In genomic region chr11:32161922-32162804, GRCm38 (mm10) we compare ENCODE assay signal across 8 mouse cellular contexts. TPM values are rescaled to one million over a fixed set of nuclear protein-coding genes. Genes with fewer than 3 reads are reported as not detected.
DNase-seq lines count a peak whose midpoint lies in the region; ATAC-seq and TF ChIP-seq lines count a peak whose summit lies in the region.

No protein-coding gene starts in this region.

- peak; percentile 85 for TF ChIP-seq CTCF in kidney, adult 2 months (conservative IDR thresholded peaks at IDR 0.05; ENCODE audit: insufficient read depth, insufficient read length, low read depth, low read length)

- WGBS in kidney, adult 2 months, result 13% methylated on average over 28 of the region's 28 CpGs
- 16% methylated on average over 28 of the region's 28 CpGs for WGBS in limb, embryonic 11.5 days
- 13% methylated on average over 28 of the region's 28 CpGs for WGBS in midbrain, embryonic 14.5 days

- peak overlapping the region; percentile 33 for H3K4me2 ChIP-seq in limb, embryonic 11.5 days (ENCODE audit: low read depth, severe bottlenecking)
- peak overlapping the region; percentile 63 for H3K4me2 ChIP-seq in midbrain, embryonic 14.5 days (ENCODE audit: low read length)

- peak; percentile 46 for DNase-seq in urinary bladder, adult 2 months (ENCODE audit: low spot score)
- no peak for DNase-seq in urinary bladder, postnatal 10 days (ENCODE audit: low spot score)
- peak; percentile 89 for DNase-seq in embryo, embryonic 9.5 days (ENCODE audit: extremely low spot score)
- peak; percentile 35 to 75 for DNase-seq in heart, adult 18-20 months
- DNase-seq in kidney, adult 2 months, result peak; percentile 58
- DNase-seq in limb, embryonic 11.5 days (ENCODE audit: low spot score), result peak; percentile 93
- peak; percentile 95 for DNase-seq in midbrain, embryonic 14.5 days
- DNase-seq in spleen, adult 12 weeks (ENCODE audit: low spot score), result peak; percentile 46

- no peaks in the 10 kb centered on the region for H3K4me1 ChIP-seq in kidney, adult 2 months (ENCODE audit: control insufficient read depth, insufficient read depth, low read length)
- no peaks in the 10 kb centered on the region for H3K4me1 ChIP-seq in limb, embryonic 11.5 days (ENCODE audit: control insufficient read depth, insufficient read depth, low read length)
- H3K4me1 ChIP-seq in midbrain, embryonic 14.5 days (ENCODE audit: control insufficient read depth, insufficient read depth, low read length), result peaks cover 43% of the 10 kb centered on the region

- peak overlapping the region; percentile 50 for H3K9ac ChIP-seq in limb, embryonic 11.5 days (ENCODE audit: low read length)
- peak overlapping the region; percentile 62 for H3K9ac ChIP-seq in midbrain, embryonic 14.5 days (replicated peaks; ENCODE audit: low read length)

- ATAC-seq in limb, embryonic 11.5 days (ENCODE audit: insufficient number of reproducible peaks, low FRiP score, low TSS enrichment, low read depth), result peak; percentile 83
- ATAC-seq in midbrain, embryonic 14.5 days (ENCODE audit: low FRiP score, low TSS enrichment), result peak; percentile 91

- no peaks in the 10 kb centered on the region for H3K9me3 ChIP-seq in limb, embryonic 11.5 days (ENCODE audit: control insufficient read depth, low read length)
- H3K9me3 ChIP-seq in midbrain, embryonic 14.5 days (ENCODE audit: control insufficient read depth, low read length), result no peaks in the 10 kb centered on the region

- H3K4me3 ChIP-seq in kidney, adult 2 months (ENCODE audit: insufficient read depth, low read depth, low read length), result no peak overlapping the region
- peak overlapping the region; percentile 12 for H3K4me3 ChIP-seq in limb, embryonic 11.5 days (ENCODE audit: low read depth, low read length)
- H3K4me3 ChIP-seq in midbrain, embryonic 14.5 days (replicated peaks; ENCODE audit: low read depth, low read length), result peak overlapping the region; percentile 23

- TF ChIP-seq POLR2A in kidney, adult 2 months (IDR thresholded peaks at IDR 0.05; ENCODE audit: low read depth, low read length), result no peak

- no peaks in the 10 kb centered on the region for H3K27me3 ChIP-seq in kidney, adult 2 months (replicated peaks; ENCODE audit: control insufficient read depth, insufficient read depth, low read length)
- H3K27me3 ChIP-seq in limb, embryonic 11.5 days (ENCODE audit: control insufficient read depth, insufficient read depth, low read length), result 0 out of 2 replicates have a peak, but pooled peaks cover 2% of the 10 kb centered on the region
- no peaks in the 10 kb centered on the region for H3K27me3 ChIP-seq in midbrain, embryonic 14.5 days (ENCODE audit: control insufficient read depth, insufficient read depth, low read length)

- no peaks in the 10 kb centered on the region for H3K36me3 ChIP-seq in kidney, adult 2 months (ENCODE audit: control insufficient read depth, insufficient read depth, low read length)
- H3K36me3 ChIP-seq in limb, embryonic 11.5 days (ENCODE audit: control insufficient read depth, insufficient read depth, low read length), result no peaks in the 10 kb centered on the region
- no peaks in the 10 kb centered on the region for H3K36me3 ChIP-seq in midbrain, embryonic 14.5 days (ENCODE audit: control insufficient read depth, insufficient read depth, low read length)

- no peak overlapping the region for H3K27ac ChIP-seq in kidney, adult 2 months (ENCODE audit: insufficient read depth, low read depth, low read length)
- H3K27ac ChIP-seq in limb, embryonic 11.5 days (replicated peaks; ENCODE audit: low read depth, low read length), result no peak overlapping the region
- peak overlapping the region; percentile 91 for H3K27ac ChIP-seq in midbrain, embryonic 14.5 days (replicated peaks; ENCODE audit: low read depth, low read length)

RNA-seq across cellular contexts. Expression of gene Il9r, which starts 37.9 kb away (rescaled TPM):
- polyA plus RNA-seq in urinary bladder, adult 2 months (2012; rRNA removed), result 0.23 and 0.24 TPM in 2 replicates
- total RNA-seq in heart, adult 18-20 months (2021), result under 1 TPM; 0.07 to 0.46 TPM
- 0.05 and 0.58 TPM in 2 replicates for polyA plus RNA-seq in kidney, adult 2 months (2012; rRNA removed)
- polyA plus RNA-seq in limb, embryonic 11.5 days (2014; fragmentation: Nextera tagmentation; extraction: Ambion mirVana), result not detected in 2 replicates
- not detected in 2 replicates for polyA plus RNA-seq in midbrain, embryonic 14.5 days (2014; fragmentation: Nextera tagmentation; extraction: Ambion mirVana)

RNA-seq across cellular contexts. Expression of gene Snrnp25, which starts 43.1 kb away (rescaled TPM):
- polyA plus RNA-seq in urinary bladder, adult 2 months (2012; rRNA removed), result 28.4 and 31.5 TPM in 2 replicates
- total RNA-seq in heart, adult 18-20 months (2021), result 10 to 100 TPM; 11.1 to 12.3 TPM
- polyA plus RNA-seq in kidney, adult 2 months (2012; rRNA removed), result 16.1 and 19.5 TPM in 2 replicates
- polyA plus RNA-seq in limb, embryonic 11.5 days (2014; fragmentation: Nextera tagmentation; extraction: Ambion mirVana), result 106 and 108 TPM in 2 replicates
- polyA plus RNA-seq in midbrain, embryonic 14.5 days (2014; fragmentation: Nextera tagmentation; extraction: Ambion mirVana), result 46.7 and 54.9 TPM in 2 replicates

RNA-seq across cellular contexts. Expression of gene Rhbdf1, which starts 59.9 kb away (rescaled TPM):
- polyA plus RNA-seq in urinary bladder, adult 2 months (2012; rRNA removed), result 74.1 and 87.8 TPM in 2 replicates
- 10 to 100 TPM; 19.2 to 19.3 TPM for total RNA-seq in heart, adult 18-20 months (2021)
- 81.7 and 110 TPM in 2 replicates for polyA plus RNA-seq in kidney, adult 2 months (2012; rRNA removed)
- 23.0 and 23.1 TPM in 2 replicates for polyA plus RNA-seq in limb, embryonic 11.5 days (2014; fragmentation: Nextera tagmentation; extraction: Ambion mirVana)
- polyA plus RNA-seq in midbrain, embryonic 14.5 days (2014; fragmentation: Nextera tagmentation; extraction: Ambion mirVana), result 15.3 and 17.5 TPM in 2 replicates
